Mouse (Mus musculus) v-Abl transformed pro-B cells (cell line): ENCODE data around the gene Magi1.

Source experiments
- in situ Hi-C, 2 experiments: fragments of 400-800 bp; cut with MboI; formaldehyde crosslinking; loops; one replicate each; pipeline ENCODE4 v1.15.1; 2025; ENCODE audit not compliant: unreplicated experiment in 2 of 2

Magi1 gene

DNA sequence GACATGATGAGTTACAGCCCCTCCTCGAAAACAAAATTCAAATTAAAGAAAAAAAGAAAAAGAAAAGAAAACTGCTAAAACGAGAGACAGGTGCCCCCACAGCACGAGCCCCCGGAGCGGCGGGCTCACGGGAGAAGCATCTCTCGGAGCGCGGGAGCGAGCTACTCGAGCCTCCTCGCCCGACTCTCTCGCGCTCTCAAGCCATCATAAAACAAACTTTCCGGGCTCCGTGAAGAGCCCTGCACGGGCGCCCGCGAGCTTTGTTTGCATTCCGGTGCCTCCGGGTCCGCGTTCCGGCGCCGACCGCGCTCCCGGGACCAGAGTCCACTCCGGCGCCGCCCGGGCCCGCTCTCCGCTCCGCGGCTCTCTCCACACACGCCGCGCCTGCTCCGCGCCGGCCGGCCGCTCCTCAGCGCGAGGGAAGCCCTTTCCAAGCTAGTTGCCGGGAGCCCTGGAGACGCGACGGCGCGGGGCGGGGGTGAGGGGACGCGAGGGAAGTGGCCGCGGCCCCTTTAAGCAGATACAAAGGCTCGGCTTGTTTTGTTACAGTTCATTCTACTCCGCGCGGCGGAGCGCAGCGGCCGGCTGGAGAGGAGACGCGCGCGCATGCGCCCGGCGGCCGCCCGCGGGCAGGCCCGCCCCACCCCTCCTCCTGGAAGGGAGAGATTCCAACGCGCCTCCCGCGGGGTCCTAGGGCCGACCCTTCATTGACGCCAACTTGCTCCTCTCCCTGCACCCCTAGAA, at the start of gene Magi1:
Gene Magi1, minus strand, starts transcription at position 600 of the 744 bp plus-strand sequence.
- in situ Hi-C loops, result no loop called here

- in situ Hi-C loops, result no loop called here
Observed at GRCm38 (mm10) chr6:94327143-94327542, 43.4 kb upstream of the Magi1 start.

- in situ Hi-C loops, result no loop called here
Observed at GRCm38 (mm10) chr6:94316886-94317285, 33.2 kb upstream of the Magi1 start.

DNA sequence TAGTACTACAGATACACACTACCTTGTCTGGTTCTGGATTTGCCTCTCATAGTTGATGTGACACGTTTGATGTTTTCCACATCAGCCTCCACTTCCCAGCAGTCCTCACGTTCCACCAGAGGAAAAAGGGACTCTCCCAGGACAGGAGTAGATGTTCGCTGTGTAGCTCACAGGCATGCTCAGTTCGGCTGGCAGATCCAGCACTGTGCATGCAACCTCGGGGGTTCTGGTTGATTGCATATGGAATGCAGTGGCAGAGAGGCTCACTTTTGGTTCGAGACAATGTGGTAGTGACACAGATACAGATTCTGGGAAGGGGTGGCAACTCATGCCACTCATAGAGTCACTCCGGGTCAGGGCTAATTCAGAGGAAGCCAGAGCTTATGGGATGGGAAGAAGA, 28.6 kb upstream of the Magi1 start:
- in situ Hi-C loops, result no loop called here

- in situ Hi-C loops, result no loop called here
Observed at GRCm38 (mm10) chr6:94308498-94308897, 24.8 kb upstream of the Magi1 start.

- in situ Hi-C loops, result no loop called here
Observed at GRCm38 (mm10) chr6:94303512-94303911, 19.8 kb upstream of the Magi1 start.

DNA sequence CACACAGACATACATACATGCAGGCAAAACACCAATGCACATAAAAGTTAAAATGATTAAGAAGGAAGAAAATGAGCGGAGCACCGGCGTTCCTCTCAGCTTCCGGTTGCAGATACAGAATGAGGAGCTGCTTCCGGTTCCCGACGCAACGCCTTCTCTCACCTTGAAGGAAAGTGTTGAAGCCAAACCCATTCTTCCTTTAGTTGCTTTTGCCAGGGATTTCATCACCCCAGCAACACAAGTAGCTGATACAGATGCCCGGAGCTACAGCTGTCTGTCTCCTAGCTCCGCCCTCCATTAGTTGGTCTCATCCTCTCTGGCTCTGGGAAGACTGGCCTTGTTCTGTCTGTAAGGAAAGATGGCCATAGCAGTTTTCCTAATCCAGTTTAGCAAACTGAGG, 18.1 kb upstream of the Magi1 start:
- in situ Hi-C loops, result no loop called here

DNA sequence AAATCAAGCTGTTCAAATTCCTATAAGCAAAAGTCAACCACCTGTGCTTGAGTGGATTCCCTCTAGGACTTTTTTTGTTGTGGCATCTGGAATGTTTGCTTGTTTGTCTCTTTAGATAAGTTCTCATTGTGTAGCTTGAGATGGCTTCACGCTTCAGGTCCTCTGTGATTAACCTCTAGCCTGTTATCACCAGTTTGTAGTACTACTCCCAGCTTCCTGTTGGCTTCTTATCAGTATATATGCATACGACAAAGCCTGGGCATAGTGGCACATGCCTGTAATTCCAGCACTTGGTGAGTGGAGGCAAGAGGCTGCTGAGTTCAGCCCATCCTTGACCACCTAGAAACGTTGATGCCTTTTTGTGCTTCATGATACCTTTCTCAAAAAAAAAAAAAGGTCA, 16.8 kb upstream of the Magi1 start:
- in situ Hi-C loops, result no loop called here

DNA sequence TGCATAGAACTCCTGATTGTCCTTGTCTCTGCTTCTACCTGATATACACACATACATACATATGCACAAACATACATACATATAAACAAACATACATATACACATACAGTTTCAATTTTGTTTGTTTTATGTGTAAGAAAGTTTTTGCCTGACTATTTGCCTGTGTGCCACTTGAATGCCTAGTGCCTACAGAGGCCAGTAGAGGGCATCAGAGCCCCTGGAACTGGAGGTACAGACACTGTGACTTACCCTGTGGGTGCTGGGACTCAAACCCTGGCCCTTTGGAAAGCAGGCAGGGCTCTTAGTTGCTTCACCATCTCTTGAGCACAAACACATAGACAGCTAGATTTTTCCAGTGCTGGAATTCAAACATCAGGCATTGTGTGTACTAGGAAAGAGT, 3.7 kb upstream of the Magi1 start:
- in situ Hi-C loops, result no loop called here

- in situ Hi-C loops, result no loop called here
Observed at GRCm38 (mm10) chr6:94286555-94286954, 2.8 kb upstream of the Magi1 start.

DNA sequence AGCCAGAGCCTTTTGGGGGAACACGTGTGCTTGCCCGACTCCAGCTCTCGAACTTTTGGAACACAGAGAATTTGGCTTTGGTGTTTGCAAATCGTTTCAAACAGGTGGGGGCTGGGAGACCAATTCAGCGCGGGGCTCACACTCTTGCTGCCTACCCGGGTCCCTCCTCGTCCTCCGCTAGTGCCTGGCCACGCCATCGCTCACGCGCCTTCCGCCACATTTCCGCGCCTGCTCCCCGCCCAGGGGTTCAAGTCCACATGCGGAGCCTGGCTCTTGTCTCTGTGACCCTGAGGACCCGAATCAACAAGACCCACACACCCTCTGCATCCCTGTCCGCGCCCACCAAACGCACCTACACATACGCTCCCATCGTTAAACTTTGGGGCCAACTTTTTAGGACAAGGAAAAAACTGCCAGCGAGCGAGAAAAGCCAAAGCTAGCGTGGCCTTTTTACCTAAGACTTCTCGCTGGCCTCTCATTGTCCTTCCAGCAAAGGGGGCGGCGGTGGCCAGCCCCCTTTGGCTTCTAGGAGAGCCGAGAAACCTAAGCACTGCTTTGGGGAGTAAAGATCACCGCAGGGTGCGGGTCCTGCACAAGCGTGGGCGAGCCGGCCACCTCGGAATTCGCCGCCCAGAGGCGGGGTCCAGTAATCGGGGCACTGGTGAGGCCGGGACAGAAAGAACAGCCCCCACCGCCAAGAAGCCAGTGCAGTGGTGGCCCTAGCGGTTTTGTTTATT, 540 bp upstream of the Magi1 start:
- in situ Hi-C loops, result no loop called here

DNA sequence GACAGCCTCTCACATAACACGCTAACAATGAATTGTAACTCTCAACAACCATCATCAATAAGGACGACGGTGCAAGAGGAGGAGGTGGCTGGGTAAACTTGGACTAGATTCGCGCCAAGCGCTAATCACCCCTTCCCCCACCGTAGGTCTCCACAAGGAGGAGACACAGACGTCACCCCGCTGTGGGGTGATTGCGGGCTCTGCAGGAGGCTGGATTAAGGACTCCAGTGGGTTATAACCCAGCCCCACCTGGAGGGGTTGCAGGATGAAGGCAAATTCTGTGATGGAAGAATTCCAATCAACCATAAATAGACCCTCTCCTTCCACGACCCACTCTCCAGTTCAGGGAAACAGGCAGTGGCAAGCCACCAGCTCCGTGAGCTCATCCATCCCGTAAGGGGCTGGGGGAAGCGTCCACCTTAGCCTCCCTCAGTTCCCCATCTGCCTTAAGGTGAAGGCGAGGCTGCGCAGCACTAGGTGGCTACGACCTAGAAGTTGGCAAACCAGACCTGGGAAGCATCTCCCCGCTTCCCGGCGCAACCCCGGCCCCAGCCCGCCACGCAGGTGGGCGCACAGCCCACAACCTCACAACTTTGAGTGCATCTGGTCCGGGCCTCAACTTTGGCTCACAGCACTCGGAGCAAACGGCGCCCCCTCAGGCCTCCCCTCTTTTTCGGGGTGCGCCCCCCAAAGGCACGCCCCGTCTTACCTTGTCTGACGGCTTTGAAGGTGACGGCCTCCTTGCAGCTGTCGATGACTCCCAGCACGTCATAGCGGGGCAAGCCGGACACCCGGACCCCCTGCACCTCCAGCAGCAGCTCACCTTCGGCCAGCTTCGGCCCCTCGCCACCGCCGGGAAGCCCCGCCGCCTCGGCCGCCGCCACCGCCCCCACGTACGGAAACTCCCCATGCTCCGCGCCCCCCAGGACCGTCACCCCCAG, 1.1 kb downstream of the Magi1 start:
- in situ Hi-C loops, result no loop called here

DNA sequence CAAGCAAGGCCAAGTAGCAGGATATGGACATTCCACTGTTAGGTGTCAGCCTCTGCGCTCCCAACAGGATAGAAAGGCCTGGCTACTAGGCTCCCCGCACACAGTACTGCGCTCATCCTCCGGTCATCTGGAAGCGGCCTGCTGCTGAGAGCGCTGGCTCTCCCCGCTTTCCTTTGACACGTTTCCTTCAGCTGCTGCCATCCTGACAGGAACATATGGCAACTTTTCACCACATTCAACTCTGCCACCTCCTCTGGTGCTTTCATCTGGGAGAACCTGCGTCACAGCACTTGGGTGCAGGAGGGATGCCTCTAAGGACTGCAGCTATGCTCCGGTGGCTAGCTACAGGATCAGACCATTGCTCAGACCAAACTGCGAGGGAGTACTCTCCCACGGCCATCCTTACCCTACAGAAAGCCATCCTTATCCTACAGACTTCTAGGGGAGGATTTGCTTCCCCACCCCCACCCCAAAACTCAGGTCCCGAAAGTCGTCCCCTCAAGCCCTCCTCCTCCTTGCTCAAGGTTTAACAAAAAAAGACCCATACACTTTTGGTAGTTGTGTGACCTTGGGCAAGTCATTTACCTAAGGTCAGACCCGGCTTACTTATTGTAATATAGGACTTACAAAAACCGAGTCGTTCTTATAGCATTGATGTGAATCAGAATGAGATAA, 2.0 kb downstream of the Magi1 start:
- in situ Hi-C loops, result no loop called here

DNA sequence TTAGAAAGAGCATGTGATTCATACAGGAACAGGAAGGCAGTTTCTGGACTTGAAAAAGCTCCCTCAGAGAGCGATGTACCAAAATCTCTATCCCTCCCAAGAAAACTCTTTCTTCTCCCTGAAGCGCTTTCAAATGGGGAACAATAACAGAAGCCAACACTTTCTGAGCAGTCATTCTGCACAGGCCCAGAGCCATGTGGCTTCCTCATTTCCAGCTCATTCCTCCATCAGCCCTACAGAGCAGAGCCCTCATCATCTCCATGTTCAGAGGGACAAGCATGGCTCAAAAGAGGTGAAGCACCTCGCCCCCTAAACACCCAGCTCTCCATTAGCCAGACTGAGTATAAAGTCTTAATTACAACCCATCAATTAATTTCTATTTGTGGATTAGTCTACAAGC, 9.8 kb downstream of the Magi1 start:
- in situ Hi-C loops, result no loop called here

GRCm38 (mm10) chr6:94270001-94270400, 13.7 kb downstream of the Magi1 start:
- in situ Hi-C loops, result no loop called here

- in situ Hi-C loops, result no loop called here
Observed at GRCm38 (mm10) chr6:94269174-94269573, 14.5 kb downstream of the Magi1 start.

DNA sequence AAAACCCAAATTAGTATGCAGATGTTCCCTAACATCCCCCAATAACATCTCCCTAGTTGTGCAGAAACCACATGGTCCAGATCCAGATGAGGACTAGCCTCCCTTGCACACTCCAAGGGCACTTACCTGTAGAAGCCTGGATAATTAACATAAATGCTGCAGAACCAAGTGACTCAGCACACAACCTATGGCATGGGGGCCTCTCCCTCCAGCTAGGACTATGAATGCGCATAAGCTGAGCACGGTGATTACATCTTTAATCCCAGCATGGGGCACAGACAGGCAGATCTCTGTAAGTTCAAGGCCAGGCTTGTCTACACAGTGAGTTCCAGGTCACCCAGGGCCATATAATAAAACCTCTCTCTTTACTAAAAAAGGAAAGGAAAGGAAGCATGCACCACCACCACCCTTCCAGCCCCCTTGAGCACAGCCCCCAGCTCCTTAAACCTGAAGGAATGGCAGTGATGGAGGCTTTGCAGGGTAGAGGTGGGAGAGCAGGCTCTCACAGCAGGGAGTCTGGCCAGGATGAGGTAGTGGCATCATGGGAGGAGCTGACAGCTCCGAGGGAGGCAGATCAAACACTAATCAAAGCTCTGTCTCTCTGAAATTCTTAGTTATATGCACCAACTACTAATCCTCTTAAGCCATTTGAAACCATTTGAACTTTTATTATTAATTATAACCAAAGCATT, 18.3 kb downstream of the Magi1 start:
- in situ Hi-C loops, result no loop called here

GRCm38 (mm10) chr6:94264183-94264941, 19.4 kb downstream of the Magi1 start:
- in situ Hi-C loops, result no loop called here

- in situ Hi-C loops, result no loop called here
Observed at GRCm38 (mm10) chr6:94260831-94261230, 22.9 kb downstream of the Magi1 start.
